Mouse (Mus musculus): ENCODE results near the gene Btbd7.

DNA sequence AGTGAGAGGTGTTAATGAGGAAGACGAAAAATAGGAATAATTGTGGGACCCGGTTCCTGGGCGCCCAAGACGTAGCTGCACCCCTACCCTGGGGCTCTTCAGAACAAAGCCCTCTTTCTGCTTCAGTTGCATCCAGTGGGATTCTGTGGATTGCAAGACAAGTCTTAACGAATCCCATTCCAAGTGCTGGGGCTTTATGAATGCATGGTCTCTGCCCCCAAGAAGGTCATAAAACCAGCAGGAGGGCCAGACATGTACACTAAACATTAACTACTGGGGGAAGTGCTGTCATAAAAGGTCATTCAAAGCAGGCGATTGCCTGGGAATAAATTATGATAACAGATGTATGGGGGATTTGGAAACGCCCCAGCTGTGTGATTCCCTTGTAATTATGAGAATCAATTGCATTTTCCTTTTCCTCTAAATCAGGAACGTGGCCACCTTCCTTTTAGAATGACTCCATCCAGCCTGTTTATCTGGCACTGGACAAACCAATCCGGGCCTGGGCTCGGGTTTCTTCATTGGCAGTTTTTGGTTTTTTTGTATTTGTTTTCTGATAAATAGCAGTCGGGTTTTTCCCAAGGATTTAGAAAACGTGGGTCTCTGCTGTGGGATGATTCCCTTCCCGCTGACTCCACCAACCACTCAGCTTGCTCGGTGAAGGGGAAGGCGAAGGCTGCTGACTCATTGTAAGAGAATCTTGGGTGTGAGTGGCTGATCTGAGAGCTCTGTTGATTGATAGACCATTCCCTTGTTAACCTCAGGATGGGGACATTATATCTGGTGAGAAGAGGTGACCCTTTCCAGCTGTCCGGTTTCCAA is 147.3 kb downstream of the Btbd7 start:
- TF ChIP-seq CTCF (IDR thresholded peaks at IDR 0.05; ENCODE audit: control insufficient read depth, insufficient read depth, low read length) = no peak
- TF ChIP-seq POLR2A (IDR thresholded peaks at IDR 0.05; ENCODE audit: borderline replicate concordance, control insufficient read depth, low read depth, low read length) = no peak
